Mouse (Mus musculus) ovary, postnatal 14 days (tissue): ENCODE measurements at regions not wholly inside any gene's neighbourhood (a gene's known extent, or its start where the extent isn't known, plus 50 kb on each side); places are given as distances from the start of the nearest gene placed in this dataset.
A peak's percentile ranks its signal among the peaks of the same experiment; 100 is the strongest.

ENCODE experiments used
- DNase-seq: peaks from one replicate; pipeline ENCODE4 v3.0.0; 2022; ENCODE audit warnings: low spot score

DNA sequence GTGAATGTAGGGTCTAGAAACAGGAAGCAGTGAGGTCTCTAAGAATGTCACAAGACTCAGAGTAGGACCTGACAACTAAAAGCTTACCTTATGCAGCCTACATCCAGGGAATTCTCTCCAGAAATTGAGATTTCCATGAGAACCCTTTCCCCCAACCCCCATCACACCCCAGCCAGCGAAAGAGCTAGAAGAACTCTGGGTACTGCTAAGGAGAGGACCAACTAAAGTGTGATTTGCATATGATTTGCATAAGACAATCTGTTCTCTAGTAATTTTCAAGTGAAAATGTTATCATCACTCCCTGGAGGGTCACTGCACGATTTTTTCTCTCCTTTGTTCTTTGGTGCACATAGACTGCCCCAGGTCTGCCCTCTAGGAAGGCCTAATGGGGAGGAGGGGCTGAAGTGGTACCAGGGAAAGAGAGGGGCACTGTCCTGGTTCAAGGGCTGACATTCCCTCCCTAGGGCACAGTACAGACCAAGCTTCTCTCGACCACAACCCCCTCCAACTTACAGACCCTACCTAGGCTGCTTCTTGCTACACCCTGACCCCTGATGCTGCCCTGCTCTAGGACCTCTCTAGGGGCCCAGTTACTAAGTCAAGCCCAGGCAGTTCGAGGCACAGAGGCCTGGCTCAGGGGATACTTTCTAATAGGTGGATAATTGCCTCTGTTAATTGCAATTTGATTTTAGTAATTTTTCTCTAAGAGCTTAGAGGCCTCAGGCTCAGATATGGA lies 77.4 kb upstream of the Pja1 start:
- no peak for DNase-seq

DNA sequence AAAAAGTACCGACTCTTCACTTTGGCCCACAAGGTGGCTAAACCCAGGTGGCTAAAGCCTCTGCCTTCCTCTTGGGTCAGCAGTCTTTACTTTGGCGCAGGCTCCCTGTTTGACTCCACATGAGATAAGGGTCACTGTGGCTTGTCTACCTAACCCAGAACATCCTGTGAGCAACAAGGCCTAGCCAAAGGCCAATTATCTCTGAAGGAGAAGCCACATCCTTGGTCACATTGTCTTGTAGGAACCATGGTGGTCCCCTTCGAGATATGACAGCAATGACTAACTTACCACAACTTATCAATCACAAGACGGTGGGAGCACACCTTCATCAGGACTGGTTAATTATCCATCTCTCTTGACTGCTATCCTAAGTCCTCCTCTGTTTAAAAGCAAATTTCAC lies 73.3 kb upstream of the Pja1 start:
- DNase-seq, result no peak

DNA sequence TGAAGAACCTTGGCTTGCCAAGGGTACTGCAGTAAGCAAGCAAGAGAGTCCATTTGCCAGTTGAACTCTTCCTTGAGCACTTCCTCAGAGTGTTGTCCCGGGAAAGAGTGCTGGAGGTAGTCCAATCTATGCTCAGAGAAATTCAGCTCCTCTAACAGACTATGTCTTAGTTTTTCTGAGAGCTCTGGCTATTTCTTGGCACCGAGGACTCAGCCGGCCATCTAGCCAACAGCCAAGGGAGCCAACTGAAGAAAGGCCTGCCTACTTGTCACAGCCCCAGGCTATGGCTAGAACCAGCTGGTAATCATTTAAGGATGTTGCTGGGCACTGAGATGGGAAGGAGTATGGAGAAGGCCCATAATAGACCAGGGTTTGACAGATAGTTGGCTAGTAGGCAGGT lies 70.8 kb upstream of the Pja1 start:
- DNase-seq, result no peak

GRCm38 (mm10) chrX:99540087-99540576 lies 69.1 kb upstream of the Pja1 start:
- DNase-seq, result no peak

DNA sequence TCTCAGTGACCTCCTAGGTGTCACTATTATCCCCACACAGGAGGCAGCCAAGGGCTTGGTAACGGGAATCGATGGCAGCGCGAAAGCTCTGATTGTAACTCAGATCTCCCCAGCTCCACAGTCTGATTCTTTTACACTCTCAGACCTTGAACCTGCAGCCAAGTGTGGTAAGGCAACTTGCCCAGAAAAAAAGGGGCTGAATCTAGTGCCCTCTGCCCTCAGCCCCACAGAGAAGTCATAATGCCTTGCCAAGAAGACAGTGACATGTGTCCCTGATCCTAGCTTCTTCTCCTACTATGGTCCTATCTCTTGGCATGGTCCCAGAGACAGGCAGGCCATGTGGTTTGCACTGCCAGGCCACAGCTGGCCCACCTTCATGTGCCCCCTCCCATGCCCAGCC lies 68.6 kb upstream of the Pja1 start:
- no peak for DNase-seq

DNA sequence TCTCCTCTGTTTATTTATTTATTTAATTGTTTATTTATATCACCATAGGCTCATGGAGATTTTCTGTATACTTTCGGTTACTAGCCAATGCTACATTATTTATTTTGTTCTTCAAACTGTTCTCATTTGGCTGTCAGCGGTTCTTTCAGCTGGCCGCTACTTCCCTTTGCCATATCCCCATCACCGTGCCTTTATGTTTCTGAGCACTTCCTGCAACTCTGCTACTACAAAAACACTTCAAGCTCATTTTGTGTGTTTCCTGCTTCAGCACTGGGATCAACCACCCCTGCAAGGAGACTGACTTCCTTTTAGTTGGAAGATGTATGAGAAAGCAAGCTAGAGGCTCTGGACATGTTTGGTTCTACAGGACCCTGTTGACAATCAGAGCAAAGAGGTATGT lies 66.7 kb upstream of the Pja1 start:
- DNase-seq, result no peak

DNA sequence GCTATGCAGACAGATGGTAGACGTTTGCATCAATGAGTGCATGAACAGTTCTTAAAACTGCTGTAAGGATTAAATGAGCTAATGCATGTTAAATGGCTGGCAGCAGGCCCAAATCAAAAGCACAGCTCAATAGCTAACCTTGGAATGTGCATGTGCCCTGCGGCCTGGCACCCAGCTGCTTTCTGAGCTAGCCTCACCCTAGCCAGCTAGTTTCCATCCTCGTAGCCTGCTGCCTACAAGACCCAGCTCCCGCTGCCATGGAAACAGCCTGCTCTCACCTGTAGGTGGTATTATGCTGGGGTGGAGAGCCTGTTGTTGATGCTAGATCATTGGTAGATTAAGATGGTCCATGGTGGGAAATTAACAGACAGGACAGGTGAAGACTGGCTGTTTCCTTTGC lies 63.8 kb upstream of the Pja1 start:
- no peak for DNase-seq

GRCm38 (mm10) chrX:99531154-99531553 lies 60.1 kb upstream of the Pja1 start:
- DNase-seq, result no peak

- no peak for DNase-seq
These were observed 59.4 kb upstream of the Pja1 start for GRCm38 (mm10) chrX:99530511-99530910.

DNA sequence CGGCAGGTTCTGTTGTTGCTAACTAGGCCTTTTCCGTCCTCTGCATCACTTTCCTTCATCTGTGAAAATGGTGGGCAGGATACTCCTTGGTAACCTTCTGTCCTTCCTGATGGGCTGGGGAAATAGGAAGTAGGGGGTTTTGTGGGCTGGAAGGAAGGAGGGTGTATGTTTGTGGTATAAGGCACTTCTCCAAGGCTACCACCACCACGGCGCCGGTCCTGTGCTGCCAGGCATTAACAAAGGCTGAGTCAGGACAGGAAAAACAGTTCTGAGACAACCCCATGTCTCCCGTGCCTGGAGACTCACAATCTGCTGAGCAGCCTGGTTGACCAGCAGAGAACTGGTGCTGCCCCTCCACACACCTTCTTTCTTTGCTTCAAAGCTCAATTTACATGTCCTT lies 52.2 kb upstream of the Pja1 start:
- DNase-seq, result no peak

GRCm38 (mm10) chrX:99522830-99523229 lies 51.8 kb upstream of the Pja1 start:
- peak; percentile 74 for DNase-seq

GRCm38 (mm10) chrX:99522289-99522688 lies 51.2 kb upstream of the Pja1 start:
- DNase-seq, result no peak

DNA sequence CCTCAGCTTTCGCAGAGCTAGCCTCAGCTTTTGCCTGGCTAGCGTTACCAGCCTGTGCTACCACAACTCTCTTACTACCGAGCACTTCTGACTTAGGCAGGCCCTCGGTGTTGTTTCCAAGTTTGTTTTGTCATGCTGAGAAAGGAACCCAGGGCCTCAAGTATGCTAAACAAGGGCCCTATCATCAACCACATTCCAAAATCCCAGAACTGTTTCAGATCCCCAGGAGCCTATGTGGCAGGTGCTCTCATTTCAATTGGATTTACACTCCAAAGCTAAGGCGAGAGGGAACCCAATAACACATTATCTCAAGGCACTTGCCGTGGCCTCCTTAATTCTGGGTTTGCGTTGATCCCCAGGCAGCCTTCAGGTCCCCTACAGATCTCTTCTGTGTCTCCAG lies 50.8 kb upstream of the Pja1 start:
- no peak for DNase-seq
